Mouse (Mus musculus): ENCODE data around the gene Lat2.

GRCm38 (mm10) chr5:134652015-134652414 lies 37.2 kb upstream of the Lat2 start:
- TF ChIP-seq POLR2A (IDR thresholded peaks at IDR 0.05; ENCODE audit: extremely low read depth, insufficient read depth, low read length) (no peak), CTCF (IDR thresholded peaks at IDR 0.05; ENCODE audit: extremely low read depth, insufficient read depth, low read length) (no peak)
